Mouse (Mus musculus) ES-E14 (cell line): ENCODE data around the gene Polr2a.

Experiments
- MAFK ChIP-seq: IDR thresholded peaks from 2 replicates; pipeline ENCODE4 v1.6.1; 2014; ENCODE audit warnings: mild to moderate bottlenecking, low read depth, low read length, inconsistent platforms; ENCODE audit not compliant: insufficient read depth
- ZC3H11A ChIP-seq: IDR thresholded peaks from 2 replicates; pipeline ENCODE4 v1.6.1; 2012; ENCODE audit warnings: low read depth, mild to moderate bottlenecking, inconsistent platforms, low read length, borderline replicate concordance

DNA sequence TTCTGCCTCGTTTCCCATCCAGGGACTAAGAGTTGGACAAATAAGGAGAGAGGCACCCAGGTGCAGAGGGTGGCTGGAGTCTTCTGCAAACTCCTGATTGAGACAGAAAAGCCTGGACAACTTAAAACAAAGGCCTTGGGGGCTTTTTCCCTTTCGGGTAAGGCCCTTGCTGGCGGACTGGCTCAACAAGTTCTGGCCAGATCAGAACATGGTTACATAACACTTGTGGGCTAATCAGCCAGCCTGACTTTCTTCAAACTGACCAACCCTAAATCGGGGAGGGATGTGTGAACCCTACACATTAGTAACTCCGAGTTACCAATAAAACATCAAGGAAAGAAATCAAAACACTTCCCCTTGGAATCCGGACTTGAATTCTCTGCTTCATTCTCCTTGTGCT lies 37.6 kb downstream of the Polr2a start:
- TF ChIP-seq ZC3H11A = no peak
- TF ChIP-seq MAFK = no peak
